Mouse (Mus musculus) ES-Bruce4 (cell line): Measurements from ENCODE around the gene Hist1h2ah. TPM values are rescaled to one million over a fixed set of nuclear protein-coding genes. Genes with fewer than 3 reads are reported as not detected.
"Not testable (repeated sequence)": the region's sequence is repeated elsewhere in the genome, so short reads cannot be mapped to it uniquely, and the experiment has no call there.

ENCODE experiments used
- H3K27ac ChIP-seq: 2 replicates; pipeline ENCODE4 v1.5.1; 2012; ENCODE audit warnings: low read length, inconsistent platforms; ENCODE audit not compliant: insufficient read depth
- H3K27me3 ChIP-seq: 2 replicates; pipeline ENCODE4 v1.6.1; 2012; ENCODE audit warnings: mild to moderate bottlenecking, low read length, inconsistent platforms; ENCODE audit not compliant: control insufficient read depth, poor library complexity, insufficient read depth, severe bottlenecking
- H3K36me3 ChIP-seq: 2 replicates; pipeline ENCODE4 v1.6.1; 2012; ENCODE audit warnings: inconsistent platforms, mild to moderate bottlenecking, low read length, moderate library complexity; ENCODE audit not compliant: control insufficient read depth, poor library complexity, insufficient read depth, severe bottlenecking
- H3K4me1 ChIP-seq: one replicate; pipeline ENCODE4 v1.8.1; 2011; ENCODE audit warnings: low read length; ENCODE audit not compliant: control insufficient read depth, insufficient read depth
- H3K4me3 ChIP-seq: 2 replicates; pipeline ENCODE4 v1.5.1; 2011; ENCODE audit warnings: low read depth, mild to moderate bottlenecking, low read length
- H3K9ac ChIP-seq: 2 replicates; pipeline ENCODE4 v1.6.1; 2012; ENCODE audit warnings: low read depth, mild to moderate bottlenecking, inconsistent platforms; ENCODE audit not compliant: poor library complexity, severe bottlenecking
- H3K9me3 ChIP-seq: replicated peaks from 2 replicates; pipeline ENCODE4 v1.6.1; 2012; ENCODE audit warnings: mild to moderate bottlenecking, low read length, inconsistent platforms; ENCODE audit not compliant: control insufficient read depth, poor library complexity, insufficient read depth, severe bottlenecking
- CTCF ChIP-seq: IDR thresholded peaks from one replicate; pipeline ENCODE4 v1.8.1; 2011; ENCODE audit warnings: low read depth, low read length
- EP300 ChIP-seq: IDR thresholded peaks from 2 replicates; pipeline ENCODE4 v1.6.1; 2011; ENCODE audit warnings: low read depth, low read length; ENCODE audit not compliant: insufficient read depth
- POLR2A ChIP-seq: IDR thresholded peaks from one replicate; pipeline ENCODE4 v1.8.1; 2011; ENCODE audit warnings: low read length; ENCODE audit not compliant: insufficient read depth
- polyA plus RNA-seq: library from polyadenylated mRNA; stranded (reverse); fragments of >200 nt; gene quantifications from 2 replicates; pipeline ENCODE4 v1.2.4, GENCODE M21; 2011; ENCODE audit warnings: low read depth; ENCODE audit not compliant: missing spikeins, insufficient read depth, insufficient read length

Hist1h2ah gene
- polyA plus RNA-seq, 1 experiment = 17.2 TPM

- TF ChIP-seq EP300 (no peak), CTCF (no peak), POLR2A (no peak)
- Histone ChIP-seq H3K4me3 (peak overlapping the region; percentile 57), H3K27ac (peak overlapping the region; percentile 78), H3K36me3 (no peaks in the 10 kb centered on the region), H3K9me3 (no peaks in the 10 kb centered on the region), H3K9ac (peak overlapping the region; percentile 68), H3K27me3 (no peaks in the 10 kb centered on the region), H3K4me1 (peaks cover 1% of the 10 kb centered on the region)
Measured at GRCm38 (mm10) chr13:22043503-22044431, 8.4 kb upstream of the Hist1h2ah start.

GRCm38 (mm10) chr13:22042568-22043502, 7.5 kb upstream of the Hist1h2ah start, which contains the start of the genes Hist1h2ag and Hist1h2bj:
Hist1h2ag (minus strand) TSS chr13:22042944.
Hist1h2bj (plus strand) TSS chr13:22043214.
- H3K9me3 ChIP-seq, H3K27me3 ChIP-seq, H3K36me3 ChIP-seq, H3K4me1 ChIP-seq: not testable (repeated sequence)
- Histone ChIP-seq H3K9ac (peak within 1 kb of the TSS; percentile 88), H3K27ac (peak within 1 kb of the TSS; percentile 97), H3K4me3 (peak within 1 kb of the TSS; percentile 63)
- TF ChIP-seq POLR2A = peak; percentile 97

DNA sequence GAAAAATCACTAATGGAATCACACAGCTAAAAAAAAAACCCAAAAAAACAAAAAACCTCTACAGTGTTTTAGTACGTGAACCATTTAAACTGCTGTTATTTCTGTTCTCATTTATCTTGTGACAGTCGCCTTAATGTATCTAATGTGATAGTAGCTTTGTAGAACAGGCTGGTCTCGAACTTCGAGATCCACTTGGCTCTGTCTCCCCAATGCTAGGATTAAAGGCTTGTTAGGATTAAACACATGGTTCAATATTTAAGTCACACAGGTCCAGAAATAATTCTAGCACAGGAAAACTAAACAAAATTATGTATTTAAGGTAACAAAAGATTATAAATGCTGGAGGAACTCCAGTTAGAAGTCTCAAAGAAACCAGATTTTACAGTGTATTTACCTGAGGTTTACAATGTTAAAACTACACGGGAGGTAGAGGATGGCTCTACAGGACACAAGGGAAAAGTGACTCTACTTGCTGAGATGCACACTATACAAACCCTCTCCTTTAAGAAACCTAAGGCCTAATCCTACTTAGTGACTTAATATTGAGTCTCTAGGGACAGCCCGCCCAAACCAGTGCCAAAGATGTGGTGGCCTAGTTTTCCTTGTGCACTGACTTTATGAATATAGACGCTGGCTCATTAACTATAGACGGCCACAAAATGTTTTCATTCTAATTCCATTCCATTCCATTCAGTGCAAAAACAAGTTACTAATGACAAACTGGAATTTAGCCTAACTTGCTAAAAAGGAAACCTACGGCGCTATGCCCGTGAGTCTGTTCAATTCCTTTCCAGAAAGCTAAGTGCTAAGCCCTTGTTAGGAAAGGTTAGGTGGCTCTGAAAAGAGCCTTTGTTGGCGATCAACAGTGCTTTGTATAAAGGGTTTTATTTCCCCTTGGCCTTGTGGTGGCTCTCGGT, 6.5 kb upstream of the Hist1h2ah start:
- TF ChIP-seq EP300 (no peak), POLR2A (no peak), CTCF (no peak)
- no peaks in the 10 kb centered on the region for H3K4me1 ChIP-seq
- H3K4me3 ChIP-seq = peak overlapping the region; percentile 63
- H3K9ac ChIP-seq = peak overlapping the region; percentile 88
- peak overlapping the region; percentile 97 for H3K27ac ChIP-seq
- H3K9me3 ChIP-seq = no peaks in the 10 kb centered on the region
- no peaks in the 10 kb centered on the region for H3K27me3 ChIP-seq
- no peaks in the 10 kb centered on the region for H3K36me3 ChIP-seq

GRCm38 (mm10) chr13:22041142-22041536, 5.8 kb upstream of the Hist1h2ah start, which contains the start of gene Hist1h4i:
Hist1h4i (minus strand) TSS chr13:22041362.
- peak within 1 kb of the TSS; percentile 66 for H3K4me3 ChIP-seq
- H3K36me3 ChIP-seq, H3K9me3 ChIP-seq, H3K27me3 ChIP-seq, H3K4me1 ChIP-seq: not testable (repeated sequence)
- H3K9ac ChIP-seq = peak within 1 kb of the TSS; percentile 88
- H3K27ac ChIP-seq = peak within 1 kb of the TSS; percentile 97
- TF ChIP-seq EP300 (peak; percentile 91), POLR2A (peak; percentile 100)

GRCm38 (mm10) chr13:22040464-22041141, 5.2 kb upstream of the Hist1h2ah start:
- no peaks in the 10 kb centered on the region for H3K27me3 ChIP-seq
- no peaks in the 10 kb centered on the region for H3K4me1 ChIP-seq
- H3K27ac ChIP-seq = peak overlapping the region; percentile 69
- TF ChIP-seq CTCF (no peak), POLR2A (peak; percentile 43)
- peak overlapping the region; percentile 66 for H3K4me3 ChIP-seq
- peak overlapping the region; percentile 80 for H3K9ac ChIP-seq
- no peaks in the 10 kb centered on the region for H3K36me3 ChIP-seq
- H3K9me3 ChIP-seq = no peaks in the 10 kb centered on the region
